Mouse (Mus musculus) urinary bladder, postnatal 36 days (tissue): ENCODE results near the gene Acadl.

Experiments used
- DNase-seq, 2 experiments: peaks; one replicate each; pipeline ENCODE4 v3.0.0; 2022; ENCODE audit warnings: low spot score in 2 of 2, mixed read lengths in 1 of 2

Gene Acadl

DNA sequence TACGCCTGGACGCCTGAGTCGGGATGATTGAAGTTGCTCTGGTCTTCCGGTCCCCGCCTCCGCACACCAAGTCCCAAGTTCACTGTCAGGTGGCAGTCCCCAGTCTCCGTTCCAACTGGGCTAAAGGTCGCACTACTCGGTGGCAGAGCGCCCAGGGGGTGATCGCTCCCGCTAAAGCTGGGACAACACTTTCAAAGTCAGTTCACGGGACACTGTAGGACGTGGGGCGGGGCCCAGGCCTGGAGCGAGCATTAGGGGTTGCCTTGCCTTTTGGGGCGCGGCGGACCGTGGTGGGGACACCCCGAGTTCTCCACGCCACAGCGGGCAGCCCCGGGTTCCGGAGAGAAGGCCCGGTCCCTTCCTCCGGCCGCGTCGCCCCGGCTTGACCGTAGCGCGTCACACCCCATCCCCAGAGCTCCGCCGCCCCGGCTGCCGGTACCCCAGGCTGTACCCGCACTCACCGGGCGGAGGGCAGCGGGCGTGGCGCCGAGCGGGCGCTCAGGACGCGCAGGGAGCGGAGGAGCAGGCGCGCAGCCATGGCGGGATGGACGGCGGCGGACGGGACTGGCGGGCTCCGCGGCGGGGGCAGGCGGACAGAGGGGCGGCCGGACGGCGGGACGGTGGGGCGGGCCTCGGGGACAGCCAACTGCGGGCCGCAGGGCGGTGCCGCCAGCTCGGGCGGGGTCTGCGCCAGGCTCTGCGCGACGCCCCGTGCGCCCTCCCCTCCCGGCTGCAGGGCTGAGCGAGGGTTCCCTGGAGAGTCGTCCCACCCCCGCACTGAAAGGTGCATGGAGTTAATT lies at the start of gene Acadl:
TSS of gene Acadl (minus strand) at position 566 of the 800 bp plus-strand sequence.
- peak; percentile 82 to 92 for DNase-seq

DNA sequence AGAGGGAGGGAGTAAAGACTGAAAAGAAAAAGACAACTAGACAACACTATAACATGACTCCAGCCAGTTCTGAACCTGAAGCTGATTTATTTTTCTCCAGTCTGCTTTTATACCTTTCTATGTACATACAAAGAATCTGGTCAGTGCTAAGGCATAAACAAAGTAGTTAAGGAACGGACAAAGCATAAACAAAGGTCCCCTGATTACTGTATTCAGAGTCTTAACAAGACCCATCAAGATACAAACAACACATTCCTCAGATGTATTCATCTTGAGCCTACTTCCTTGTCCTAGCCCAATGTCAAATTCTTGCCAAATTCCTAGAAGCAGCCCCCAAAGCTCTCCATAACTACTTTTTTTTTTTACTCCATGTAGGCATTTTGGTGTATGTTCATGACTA lies 49.2 kb upstream of the Acadl start:
- no peak for DNase-seq

GRCm38 (mm10) chr1:66902566-66902965 lies 39.5 kb upstream of the Acadl start:
- DNase-seq = no peak

DNA sequence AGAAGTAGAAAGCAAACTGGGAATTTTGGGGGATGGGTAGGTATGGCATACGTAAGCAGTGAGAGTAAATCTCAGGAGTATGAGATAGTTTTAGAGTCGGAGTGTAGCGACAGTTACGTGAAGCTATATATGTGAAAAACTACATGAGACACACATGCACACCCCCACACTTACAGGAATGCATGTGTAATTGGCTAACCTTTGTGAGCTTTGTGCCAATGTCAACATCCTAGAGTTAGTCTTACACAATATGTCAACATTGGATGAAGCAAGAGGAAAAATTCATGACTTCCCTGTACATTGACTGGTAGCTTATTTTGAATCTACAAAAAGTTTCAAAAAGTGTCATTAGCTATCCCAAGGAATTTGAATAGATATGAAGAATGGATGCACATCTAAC lies 37.9 kb upstream of the Acadl start:
- DNase-seq = no peak

GRCm38 (mm10) chr1:66898261-66898660 lies 35.2 kb upstream of the Acadl start:
- DNase-seq = no peak

DNA sequence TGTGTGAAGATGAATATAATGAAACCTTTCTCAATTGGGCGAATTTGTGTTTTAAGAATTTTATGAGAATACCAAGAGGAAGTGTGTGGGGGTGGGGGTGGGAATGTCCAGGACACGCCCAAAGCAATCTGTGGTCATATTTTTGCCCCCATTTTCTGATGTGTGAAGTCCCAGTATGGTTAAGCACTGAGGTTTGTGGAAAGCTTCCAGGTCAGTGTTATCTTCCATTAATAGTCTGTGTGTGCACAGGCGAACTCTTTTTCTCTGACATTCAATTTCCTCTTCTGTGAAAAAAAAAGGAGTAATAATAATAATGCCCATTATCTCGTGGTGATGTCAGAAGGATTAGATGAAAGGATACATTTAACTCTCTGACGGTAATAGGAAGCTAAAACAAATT lies 33.5 kb upstream of the Acadl start:
- no peak for DNase-seq

DNA sequence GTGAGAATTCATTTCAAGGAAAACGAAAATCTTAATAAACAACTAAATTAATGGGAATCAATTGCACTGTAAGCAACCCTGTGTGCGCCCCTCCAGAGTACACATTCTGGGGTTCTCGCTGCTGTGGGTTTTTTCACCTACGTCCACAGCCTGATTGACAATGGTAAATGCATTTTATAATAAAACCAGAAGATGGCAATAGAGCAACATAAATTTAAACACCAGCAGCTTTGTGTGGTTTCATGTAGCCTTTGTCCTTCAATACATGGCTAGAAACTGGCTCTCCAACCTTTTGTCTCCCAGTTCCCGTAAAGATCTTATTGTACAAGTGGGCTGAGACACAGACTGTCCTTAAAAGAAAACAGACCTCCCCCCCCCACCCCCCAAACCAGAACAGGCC lies 33.0 kb upstream of the Acadl start:
- DNase-seq = no peak

- DNase-seq = peak; percentile 61 to 62
Observed at GRCm38 (mm10) chr1:66895837-66896118, 32.7 kb upstream of the Acadl start.

DNA sequence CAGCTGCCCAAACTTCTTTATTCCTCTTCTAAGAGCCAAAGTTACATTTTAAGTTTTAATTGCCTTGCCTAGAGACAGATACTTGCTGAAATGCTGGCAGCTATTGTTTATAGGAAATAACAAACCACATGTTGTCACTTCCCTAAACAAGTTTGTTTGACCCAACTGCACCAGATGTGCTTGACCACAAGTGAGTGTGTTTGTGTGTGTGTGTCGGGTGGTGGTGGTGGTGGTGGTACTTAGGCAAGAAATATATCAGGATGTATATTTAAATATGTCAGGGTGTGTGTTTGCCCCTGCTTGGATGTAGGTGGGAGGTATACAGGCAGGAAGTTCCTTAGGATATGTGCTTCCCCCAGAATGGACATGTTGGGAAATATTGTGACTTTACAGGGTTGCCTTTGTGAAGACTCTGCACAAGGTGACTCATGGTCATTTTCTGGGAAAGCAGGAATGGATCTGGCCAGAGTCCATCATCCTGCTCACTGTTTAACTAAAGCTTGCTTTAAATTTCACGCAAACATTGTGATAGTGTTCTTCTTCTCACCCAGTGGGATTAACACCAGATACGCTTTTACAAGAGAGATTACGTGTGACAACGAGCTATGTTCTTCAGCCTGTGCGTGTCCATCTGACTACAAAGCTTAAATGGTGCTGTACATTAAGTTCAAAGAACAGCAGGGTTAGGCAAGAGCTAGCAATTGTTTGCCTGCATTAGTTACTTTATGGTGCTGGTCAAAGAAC lies 32.2 kb upstream of the Acadl start:
- no peak for DNase-seq

GRCm38 (mm10) chr1:66887175-66887574 lies 24.1 kb upstream of the Acadl start:
- DNase-seq = no peak

DNA sequence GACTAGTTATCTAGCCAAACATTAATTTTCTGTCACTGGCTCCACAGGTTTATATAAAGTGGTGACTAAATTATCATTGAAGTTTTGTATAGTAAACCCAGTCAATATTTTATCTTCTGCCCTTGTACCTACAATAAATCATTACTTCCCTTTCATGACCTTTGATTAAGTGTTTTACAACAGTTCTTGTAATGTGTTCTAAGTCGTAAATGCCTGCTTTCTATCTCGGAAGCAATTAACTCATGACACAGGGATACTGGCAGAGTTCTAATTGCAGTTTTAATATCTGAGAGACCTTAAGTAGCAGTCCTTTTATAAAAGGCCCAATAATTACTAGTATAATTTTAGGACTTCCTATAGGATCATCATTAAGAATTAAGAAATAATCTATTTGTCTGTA lies 17.1 kb upstream of the Acadl start:
- DNase-seq = no peak

DNA sequence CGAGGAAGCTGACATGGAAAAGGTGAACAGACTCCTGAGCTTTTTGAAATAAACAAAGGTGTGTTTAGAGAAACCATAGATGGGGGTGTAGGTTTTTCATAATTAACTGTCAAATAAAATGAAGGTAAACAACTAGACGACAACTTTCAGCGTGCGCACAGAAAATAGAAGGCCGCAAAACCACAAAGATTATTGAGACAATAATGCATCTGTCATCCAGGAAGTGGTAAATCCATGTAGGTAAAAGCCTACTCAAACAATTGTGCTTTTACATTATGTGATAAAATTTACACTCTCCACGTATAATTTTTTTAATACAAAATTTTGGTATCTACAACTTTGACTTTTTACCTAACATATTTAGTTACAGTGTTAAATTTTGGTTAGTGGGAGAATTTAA lies 11.7 kb upstream of the Acadl start:
- DNase-seq = no peak

DNA sequence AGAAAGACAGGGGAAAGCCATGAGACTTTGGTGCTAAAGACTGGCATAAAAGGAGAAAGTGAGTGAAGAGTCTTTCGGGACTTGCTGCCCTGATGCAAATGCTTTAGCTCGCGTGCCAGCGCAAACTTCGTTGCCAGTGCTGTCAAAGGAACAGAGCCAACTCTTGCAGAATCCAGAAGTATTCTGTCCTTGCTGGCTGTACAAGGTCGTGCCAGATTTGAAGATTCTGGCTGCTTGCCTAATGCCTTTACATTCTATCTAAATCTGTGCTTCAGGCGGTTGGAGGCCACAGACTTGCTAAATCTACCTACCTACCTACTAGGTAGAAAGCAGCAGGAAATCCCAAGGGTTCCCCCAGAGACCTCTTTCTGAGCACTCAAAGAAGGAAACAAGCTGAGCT lies 8.5 kb upstream of the Acadl start:
- peak in 1 of 2 experiments; percentile 73 for DNase-seq

GRCm38 (mm10) chr1:66865633-66866032 lies 2.6 kb upstream of the Acadl start:
- DNase-seq = no peak

- DNase-seq = peak in 1 of 2 experiments; percentile 30
Observed at GRCm38 (mm10) chr1:66863741-66864495, 841 bp upstream of the Acadl start.

- DNase-seq = no peak
Observed at GRCm38 (mm10) chr1:66861764-66862672, 1.1 kb downstream of the Acadl start.

GRCm38 (mm10) chr1:66847506-66847905 lies 15.6 kb downstream of the Acadl start:
- DNase-seq = no peak

- DNase-seq = peak in 1 of 2 experiments; percentile 32
Observed at GRCm38 (mm10) chr1:66845690-66846318, 17.3 kb downstream of the Acadl start.

DNA sequence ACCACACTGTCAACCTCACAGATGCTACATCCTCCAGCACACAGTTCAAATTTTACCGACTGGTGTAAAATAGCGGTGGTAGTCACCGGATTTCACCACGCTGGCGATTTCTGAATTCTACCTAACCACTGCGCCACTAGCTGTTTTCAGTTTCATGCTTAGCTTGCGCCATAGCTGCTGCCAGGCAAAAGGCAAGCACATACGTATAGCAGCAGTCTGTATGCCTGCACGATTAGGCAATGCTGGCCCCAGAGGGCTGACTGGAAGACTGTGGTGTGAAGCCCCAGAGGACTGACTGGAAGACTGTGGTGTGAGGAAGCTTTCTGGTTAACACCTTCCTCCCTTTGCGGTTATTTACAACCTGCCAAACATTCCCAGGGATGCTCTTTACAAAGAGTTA lies 21.1 kb downstream of the Acadl start:
- no peak for DNase-seq

DNA sequence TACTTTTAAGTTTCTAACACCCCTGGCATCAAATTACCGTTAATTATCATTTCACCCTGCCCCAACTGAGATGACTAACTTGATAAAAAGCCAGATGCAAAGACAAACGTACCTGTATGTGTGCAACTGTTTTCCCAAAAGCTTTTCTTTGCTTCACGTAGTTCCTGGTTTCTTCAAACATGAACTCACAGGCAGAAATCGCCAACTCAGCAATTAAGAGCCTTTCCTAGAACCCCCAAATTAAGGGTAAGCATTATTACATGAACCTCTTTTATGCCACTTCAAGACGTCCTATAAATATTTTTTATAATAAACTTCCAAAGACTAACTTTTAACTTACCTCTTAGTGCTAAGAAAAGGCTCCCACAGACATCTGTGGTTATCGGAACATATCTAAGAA lies 21.6 kb downstream of the Acadl start:
- DNase-seq = no peak
